38 mouse cellular contexts compared by ENCODE assay signal in the genomic region with DNA sequence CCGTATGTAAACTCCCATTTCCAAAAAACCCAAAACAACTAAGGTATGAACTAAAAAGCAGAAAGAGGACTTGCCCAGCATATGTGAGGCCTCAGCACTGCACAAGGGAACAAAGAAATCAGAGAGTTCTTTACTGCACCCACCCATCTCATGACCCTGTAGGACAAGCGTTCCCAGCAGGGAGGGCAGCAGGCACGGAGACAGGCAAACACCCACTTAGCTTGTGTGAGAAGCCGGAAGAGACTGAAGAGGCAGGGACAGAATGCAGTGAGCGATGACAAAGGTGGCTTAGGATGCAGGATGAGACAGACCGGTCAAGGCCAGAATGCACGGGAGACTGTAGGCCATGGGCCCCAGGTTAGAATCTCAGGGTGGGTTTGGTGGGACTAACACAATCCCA. TPM values are rescaled to one million over a fixed set of nuclear protein-coding genes. Genes with fewer than 3 reads are reported as not detected.
"Had no signal": no experiment of that assay in that cellular context is flagged by ENCODE, and none has a peak within 500 bp of the region (broad histone marks: within the 10 kb centered on the region; RNA-seq: fewer than 3 reads in every experiment).

No protein-coding gene starts in this region.

- H3K4me1 ChIP-seq: heart, embryonic 12.5 days; heart, embryonic 15.5 days had no signal

- H3K27ac ChIP-seq: heart, embryonic 10.5 days; heart, embryonic 13.5 days; heart, embryonic 15.5 days; hindbrain, embryonic 10.5 days; hindbrain, embryonic 12.5 days; hindbrain, embryonic 13.5 days; hindbrain, embryonic 14.5 days; hindbrain, embryonic 15.5 days; hindbrain, postnatal 0 days; intestine, embryonic 15.5 days; kidney, embryonic 15.5 days; kidney, postnatal 0 days; layer of hippocampus, adult 2 months had no signal

- H3K4me3 ChIP-seq: heart, embryonic 10.5 days; heart, embryonic 12.5 days; heart, embryonic 13.5 days; heart, embryonic 15.5 days; hindbrain, embryonic 10.5 days; hindbrain, embryonic 12.5 days; hindbrain, embryonic 13.5 days; hindbrain, embryonic 15.5 days; intestine, embryonic 15.5 days; kidney, embryonic 15.5 days; layer of hippocampus, adult 2 months had no signal

- DNase-seq: heart, postnatal 10 days; heart, postnatal 14 days; heart, postnatal 36 days; heart, postnatal 4 days; kidney, adult 11 months; kidney, adult 18-20 months; kidney, adult 2 months; kidney, adult 8-10 months; kidney, adult 9 months; kidney, postnatal 10 days; kidney, postnatal 14 days; kidney, postnatal 25 days; kidney, postnatal 36 days; kidney, postnatal 4 days; layer of hippocampus, adult 9-11 months; layer of hippocampus, postnatal 36 days had no signal

- H3K36me3 ChIP-seq: heart, embryonic 10.5 days; heart, embryonic 12.5 days; heart, embryonic 13.5 days; heart, embryonic 15.5 days; hindbrain, embryonic 10.5 days; hindbrain, embryonic 12.5 days; hindbrain, embryonic 13.5 days; hindbrain, embryonic 15.5 days; intestine, embryonic 15.5 days; kidney, embryonic 15.5 days had no signal

- H3K9me3 ChIP-seq: heart, embryonic 10.5 days; heart, embryonic 12.5 days; heart, embryonic 13.5 days; heart, embryonic 15.5 days; hindbrain, embryonic 10.5 days; hindbrain, embryonic 12.5 days; hindbrain, embryonic 13.5 days; hindbrain, embryonic 15.5 days; intestine, embryonic 15.5 days; kidney, embryonic 15.5 days had no signal

- ATAC-seq: hindbrain, embryonic 16.5 days; hindbrain, postnatal 0 days; inflammation-experienced regulatory T-cells, adult 6 months; intestine, embryonic 15.5 days; intestine, embryonic 16.5 days; intestine, postnatal 0 days had no signal

- H3K4me2 ChIP-seq: heart, embryonic 11.5 days; heart, embryonic 12.5 days; heart, embryonic 13.5 days; heart, embryonic 15.5 days; hindbrain, embryonic 12.5 days; hindbrain, embryonic 13.5 days; hindbrain, embryonic 14.5 days; hindbrain, embryonic 15.5 days; intestine, embryonic 15.5 days; kidney, embryonic 15.5 days had no signal

- H3K9ac ChIP-seq: heart, embryonic 12.5 days; heart, embryonic 13.5 days; heart, embryonic 15.5 days; hindbrain, embryonic 12.5 days; hindbrain, embryonic 13.5 days; hindbrain, embryonic 14.5 days; hindbrain, embryonic 15.5 days; intestine, embryonic 15.5 days; kidney, embryonic 15.5 days had no signal

RNA-seq across cellular contexts. Expression of a gene that starts 11.1 kb away (rescaled TPM):
- polyA plus RNA-seq: heart, embryonic 12.5 days; heart, postnatal 0 days; inflammation-experienced regulatory T-cells, adult 6 months; intestine, embryonic 14.5 days; intestine, embryonic 15.5 days; intestine, postnatal 0 days; kidney, adult 2 months; large intestine, adult 2 months had no signal
